Mouse (Mus musculus) mesoderm, embryonic 11.5 days (tissue): ENCODE measurements around the gene Paox.

ENCODE experiments used
- DNase-seq: peaks from one replicate; pipeline ENCODE4 v3.0.0-alpha.2; 2012; ENCODE audit warnings: low read depth, low spot score

The Paox gene

DNA sequence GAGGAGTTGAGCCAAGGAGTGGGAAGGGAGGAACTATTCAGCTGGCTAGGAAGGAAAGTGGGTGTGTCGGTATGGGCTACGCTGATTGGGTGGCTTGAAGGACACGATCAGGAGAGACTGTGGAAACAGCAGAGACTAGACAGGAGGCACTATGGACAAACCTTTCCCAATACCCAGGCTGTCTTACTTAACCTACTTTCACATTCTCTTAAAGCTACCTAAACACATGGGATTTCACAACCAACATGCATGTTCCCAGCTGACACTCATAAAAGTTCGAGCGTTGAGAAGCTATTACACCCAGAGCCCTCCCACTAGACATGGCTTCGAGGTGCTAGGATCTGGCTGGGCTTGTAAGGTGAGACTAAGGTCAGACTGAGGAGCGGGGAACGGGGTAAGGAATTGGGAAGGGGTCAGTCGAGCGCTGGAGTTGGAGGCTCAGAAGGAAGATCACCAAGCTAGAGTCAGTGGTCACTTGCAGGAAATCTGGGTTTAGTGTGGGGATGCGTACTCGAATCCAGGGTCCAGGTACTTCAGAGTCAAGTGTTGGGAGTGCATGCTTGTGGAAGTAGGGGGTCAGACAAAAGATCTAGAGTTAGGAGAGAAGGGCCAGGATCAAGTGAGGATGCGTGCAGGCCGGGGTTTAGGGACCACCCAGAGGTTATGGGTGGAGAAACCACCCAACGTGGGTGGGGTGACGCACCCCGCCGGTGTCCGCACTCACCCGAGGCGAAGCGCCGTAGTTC, at the start of gene Paox:
TSS of gene Paox (plus strand) at position 217 of the 746 bp plus-strand sequence.
- peak; percentile 56 for DNase-seq

DNA sequence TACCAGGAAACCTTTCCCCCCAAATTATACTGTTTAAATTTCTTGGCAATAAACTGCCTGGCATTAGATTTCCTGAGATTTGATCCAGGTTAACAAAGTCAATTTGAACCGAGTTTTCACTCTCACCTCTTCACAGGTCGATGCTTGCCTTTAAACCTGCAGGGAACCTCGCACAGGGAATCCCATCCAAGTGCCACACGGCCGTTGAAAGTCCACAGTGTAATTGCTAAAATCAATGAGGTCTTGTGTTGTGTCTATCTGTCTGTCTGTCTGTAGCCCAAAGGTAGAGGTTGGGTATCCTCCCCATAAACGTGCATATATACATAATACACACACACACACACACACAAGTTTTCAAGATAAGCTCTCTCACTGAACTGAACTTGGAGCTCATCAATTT, 48.2 kb upstream of the Paox start:
- DNase-seq: no peak

DNA sequence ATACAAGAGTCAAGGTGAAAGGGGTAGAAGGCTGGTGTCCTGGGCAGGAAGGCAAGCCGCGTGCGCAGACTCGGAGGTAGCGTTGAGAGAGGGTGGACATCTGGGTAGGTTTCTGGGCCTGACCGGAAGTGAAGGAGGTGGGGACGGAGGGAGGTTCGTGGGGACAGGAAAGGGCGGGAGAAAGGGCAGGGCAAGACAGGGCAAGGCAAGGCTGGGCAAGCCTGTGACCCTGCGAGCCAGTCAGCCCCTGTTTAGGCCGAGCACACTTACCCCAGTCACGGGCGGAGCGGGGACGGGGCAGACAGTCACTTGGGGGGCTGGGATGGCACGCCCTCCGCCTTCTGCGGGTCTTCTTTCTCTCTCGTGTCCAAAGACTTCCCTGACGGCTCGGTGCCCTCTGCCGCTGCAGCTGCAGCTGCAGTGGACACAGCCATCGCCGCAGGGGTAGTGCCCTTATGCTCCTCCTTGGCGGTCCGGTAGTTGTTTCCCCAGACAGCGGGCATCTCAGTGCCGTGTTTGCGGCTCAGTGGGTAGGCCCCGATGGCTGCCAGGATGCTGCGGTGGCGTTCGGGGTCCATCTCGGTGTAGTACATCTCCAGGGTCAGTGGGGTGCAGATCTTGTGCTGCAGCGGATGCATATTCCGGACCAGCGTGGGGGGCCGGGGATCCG, 45.4 kb upstream of the Paox start:
- DNase-seq: no peak

DNA sequence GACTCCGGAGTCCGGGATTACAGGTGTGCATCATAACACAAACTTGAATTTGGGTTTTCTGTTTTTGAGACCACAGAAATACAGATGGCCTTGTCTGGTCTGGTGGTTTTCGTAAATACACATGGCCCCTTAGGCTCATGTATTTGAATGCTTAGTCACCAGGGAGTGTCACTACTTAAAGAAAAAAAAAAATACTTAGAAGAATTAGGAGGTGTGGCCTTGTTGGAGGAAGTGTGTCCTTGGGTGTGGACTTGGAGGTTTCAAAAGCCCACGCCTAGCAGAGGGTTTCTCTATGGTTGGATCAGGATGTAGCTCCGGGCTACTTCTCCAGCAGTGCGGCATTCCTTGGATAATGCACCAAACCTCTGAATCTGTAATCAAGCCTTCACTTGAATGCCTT, 37.9 kb upstream of the Paox start:
- no peak for DNase-seq

DNA sequence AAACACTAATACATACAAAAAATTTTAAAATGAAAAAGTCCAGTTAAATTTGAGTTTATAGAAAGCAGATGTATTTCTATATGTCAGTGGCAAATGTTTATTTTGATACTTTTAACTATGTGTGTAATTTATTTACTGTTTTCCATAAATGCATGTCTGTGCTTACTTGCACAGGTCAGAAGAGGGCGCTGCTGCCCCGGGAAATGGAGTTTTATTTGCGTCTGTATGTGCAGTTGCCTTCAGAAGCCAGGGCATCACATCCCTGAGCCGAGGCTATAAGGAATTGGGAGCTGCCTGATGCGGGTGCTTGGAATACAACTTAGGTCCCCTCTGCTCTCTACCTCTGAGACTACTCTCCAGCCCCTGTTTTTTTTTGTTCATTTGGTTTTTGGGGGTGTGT, 36.9 kb upstream of the Paox start:
- DNase-seq: peak; percentile 82

DNA sequence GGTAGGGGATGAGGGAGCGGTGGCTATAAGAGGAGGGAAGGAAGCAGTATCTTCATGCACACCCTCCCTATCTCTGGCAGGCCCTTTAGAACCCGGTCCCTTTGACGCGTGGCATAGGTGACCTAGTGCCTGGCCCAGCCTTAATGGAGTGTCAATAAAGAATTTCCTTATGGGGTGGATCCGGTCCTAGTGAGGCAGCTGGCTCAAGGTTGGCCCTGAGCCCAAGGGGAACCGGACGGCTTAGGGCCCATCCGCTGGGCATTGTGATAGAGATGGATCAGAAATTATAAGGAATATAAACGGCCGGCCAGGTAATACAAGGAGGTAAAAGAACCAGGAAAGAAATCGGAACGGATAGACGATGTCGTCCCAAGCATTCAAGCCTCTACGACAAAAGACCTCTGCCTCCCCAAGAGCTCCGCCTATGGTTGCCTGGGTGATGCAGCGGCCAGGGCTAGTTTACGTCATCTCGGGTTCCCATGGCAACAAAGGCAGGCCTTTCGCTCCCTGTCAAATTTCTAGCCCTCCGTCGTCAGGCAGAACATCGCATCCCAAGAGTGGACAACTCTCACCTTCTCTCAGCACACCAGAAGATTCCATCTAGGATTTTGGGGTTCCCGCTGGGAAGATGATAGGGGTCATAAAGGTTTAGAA, 35.0 kb upstream of the Paox start:
- DNase-seq: peak; percentile 92

DNA sequence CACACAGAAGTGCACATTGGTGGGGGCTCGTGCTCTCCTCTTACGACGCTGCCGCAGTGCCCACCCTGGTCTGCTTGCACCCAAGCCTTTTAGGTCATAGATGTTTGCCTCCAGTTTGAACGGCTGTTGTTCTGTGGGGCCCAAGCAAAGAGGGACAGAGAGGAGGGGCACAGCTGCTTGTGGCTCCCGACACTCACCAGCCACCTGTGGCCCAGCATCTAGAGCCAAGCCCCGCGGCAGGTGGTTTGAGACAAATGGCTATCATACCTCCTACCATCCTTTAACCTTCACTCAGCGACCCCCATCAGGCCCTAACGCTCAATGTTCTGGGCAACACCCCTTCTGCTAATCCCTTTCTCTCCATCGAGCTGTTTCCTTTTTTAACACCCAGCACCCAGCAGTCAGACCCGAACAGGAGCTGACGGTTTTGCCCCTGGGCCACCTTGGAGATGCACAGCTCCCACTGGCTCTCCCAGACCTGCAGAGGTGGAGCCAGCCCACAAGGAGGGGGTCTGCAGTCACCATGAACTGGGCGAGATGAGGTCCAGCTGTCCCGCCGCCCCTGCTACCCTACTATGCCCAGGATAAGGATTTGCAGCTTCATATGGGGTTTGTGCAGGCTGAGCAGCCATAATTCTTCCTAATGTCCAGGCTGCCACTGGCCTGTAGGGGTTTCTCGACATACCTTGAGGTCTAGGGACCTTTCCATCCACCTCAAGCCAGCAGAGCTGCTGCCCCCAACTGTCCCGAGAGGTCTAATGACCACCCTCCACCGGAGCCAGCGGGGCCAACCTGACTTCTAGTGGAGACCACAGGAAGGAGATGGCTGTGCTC, 34.0 kb upstream of the Paox start:
- no peak for DNase-seq

- peak; percentile 80 for DNase-seq
These were observed 33.3 kb upstream of the Paox start, which contains the start of gene Caly for GRCm38 (mm10) chr7:140082242-140082678. Gene Caly (minus strand): TSS chr7:140082548.

- DNase-seq: no peak
These were observed 25.0 kb upstream of the Paox start for GRCm38 (mm10) chr7:140090601-140091000.

GRCm38 (mm10) chr7:140092924-140093528, 22.6 kb upstream of the Paox start, which contains the start of gene Prap1:
Gene Prap1 (plus strand): TSS chr7:140093395.
- no peak for DNase-seq

DNA sequence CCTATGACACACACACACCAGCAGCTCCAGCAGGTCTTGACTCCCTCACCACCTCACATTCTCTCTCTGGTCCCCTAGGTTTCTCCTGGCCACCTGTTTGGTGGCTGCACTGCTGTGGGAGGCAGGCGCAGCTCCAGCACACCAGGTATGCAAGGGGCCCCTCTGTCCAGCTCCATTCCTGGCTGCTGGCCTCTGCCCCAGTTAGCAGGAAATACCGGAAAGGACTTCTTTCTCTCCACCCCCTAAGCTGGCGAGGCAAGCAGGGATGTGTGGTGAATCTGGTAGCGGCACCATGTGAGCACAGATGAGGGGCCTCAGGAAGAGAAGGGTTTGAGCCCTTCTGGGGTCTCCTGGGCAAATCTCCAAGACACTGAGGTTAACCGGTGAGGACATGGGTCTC, 20.6 kb upstream of the Paox start:
- DNase-seq: no peak

GRCm38 (mm10) chr7:140095556-140095955, 20.0 kb upstream of the Paox start:
- DNase-seq: no peak

DNA sequence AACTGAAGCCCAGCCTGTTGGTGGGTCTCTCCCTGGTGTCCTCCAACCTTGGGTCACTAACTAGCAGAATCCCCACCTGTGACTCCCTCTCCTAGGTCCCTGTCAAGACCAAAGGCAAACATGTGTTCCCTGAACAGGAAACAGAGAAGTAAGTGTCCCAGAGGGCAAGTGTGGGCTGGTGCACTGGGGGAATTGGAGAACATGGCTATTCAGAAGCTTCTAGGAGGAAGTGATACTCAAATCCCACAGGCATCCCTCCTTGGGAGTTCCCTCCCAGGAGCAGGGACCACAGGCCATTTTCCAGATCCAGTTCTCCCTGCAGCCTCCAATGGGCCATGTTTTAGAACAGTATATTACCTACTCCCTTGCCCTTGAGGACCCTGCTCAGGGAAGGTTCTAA, 19.5 kb upstream of the Paox start:
- DNase-seq: no peak

GRCm38 (mm10) chr7:140098466-140098865, 17.1 kb upstream of the Paox start:
- DNase-seq: no peak

DNA sequence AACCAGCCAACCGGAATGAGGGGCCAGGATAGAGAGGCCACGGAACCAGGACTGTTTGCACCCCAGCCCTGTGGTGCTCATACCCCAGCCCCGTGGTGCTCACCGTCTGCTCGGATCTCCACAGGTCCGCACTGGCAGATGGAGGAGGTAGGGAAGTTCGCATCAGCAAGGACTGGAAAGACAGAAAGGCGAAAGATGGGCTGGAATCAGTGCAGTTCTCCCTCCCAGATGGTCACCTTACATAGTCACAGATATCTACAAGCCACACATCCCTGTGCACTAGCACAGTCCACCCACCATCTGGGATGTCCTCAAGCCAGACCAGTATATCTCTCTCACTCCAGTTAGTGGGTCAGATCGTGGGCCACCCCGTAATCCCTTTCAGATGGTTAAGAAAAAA, 14.1 kb upstream of the Paox start:
- no peak for DNase-seq

- peak; percentile 81 for DNase-seq
These were observed 13.4 kb upstream of the Paox start, which contains the start of gene Fuom for GRCm38 (mm10) chr7:140101993-140102860. Gene Fuom (minus strand): TSS chr7:140102441.

GRCm38 (mm10) chr7:140104009-140104408, 11.6 kb upstream of the Paox start:
- DNase-seq: no peak

DNA sequence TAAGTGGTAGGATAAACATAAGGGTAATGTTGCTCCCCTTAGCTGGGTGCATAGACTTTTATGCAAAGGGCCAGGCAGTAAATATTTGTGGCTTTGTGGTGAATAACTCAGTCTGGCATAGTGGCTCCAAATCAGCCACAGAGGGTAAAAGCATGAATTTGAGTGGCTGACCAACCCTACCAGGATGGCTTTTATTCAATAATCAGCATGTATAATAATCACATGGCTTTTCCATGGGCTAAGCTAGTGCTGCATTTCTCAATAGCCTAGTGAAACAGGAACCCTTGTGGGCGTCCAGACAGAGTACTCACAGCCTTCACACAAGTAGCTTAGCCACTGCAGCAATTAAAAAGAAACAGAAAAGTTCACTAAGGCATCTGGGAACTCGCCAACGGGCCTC, 3.7 kb upstream of the Paox start:
- no peak for DNase-seq

DNA sequence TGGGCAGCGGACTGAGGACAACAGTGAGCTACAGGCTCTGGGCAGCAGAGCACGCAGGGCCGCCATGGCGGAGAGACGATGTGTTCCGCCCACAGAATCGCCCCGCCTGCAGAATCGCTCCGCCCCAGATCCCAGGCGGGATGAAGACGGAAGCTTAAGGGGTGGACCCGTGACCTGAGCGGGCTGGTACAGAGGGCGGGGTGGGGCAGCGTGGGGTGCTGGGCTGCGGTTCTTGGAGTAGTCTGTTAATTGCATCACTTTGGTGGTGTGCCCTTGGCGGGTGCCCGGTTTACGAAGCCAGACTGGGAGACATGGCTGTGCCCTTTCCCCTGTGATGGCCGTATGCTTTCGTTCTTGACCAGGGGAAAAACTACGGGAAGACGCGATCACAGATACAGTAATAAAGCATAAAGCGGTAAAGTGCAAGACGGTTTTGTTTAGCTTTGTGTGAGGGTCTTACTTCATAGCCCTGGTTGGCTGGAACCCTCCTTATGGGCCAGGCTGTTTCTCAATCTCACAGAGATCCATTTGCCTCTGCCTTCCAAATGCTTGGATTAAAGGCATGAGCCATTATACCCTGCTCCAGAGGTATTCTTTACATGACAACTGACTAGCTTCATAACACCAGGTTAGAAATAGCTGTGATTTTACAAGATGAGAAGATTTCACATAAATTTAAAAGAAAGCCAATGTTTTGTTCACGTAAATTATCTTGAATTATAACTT, 893 bp downstream of the Paox start, which contains the start of gene Echs1:
TSS of gene Echs1 (minus strand) at position 148 of the 726 bp plus-strand sequence.
- peak; percentile 85 for DNase-seq
